Mouse (Mus musculus) liver, embryonic 16.5 days (tissue): ENCODE data around the gene Nkx2-3. TPM values are rescaled to one million over a fixed set of nuclear protein-coding genes. Genes with fewer than 3 reads are reported as not detected.

Experiments
- ATAC-seq: fragments of 200-750 bp; cut with Nextera tagmentation; 2 replicates; pipeline ENCODE4 v1.8.0; 2017; ENCODE audit warnings: low read depth, mild to moderate bottlenecking, moderate number of reproducible peaks, moderate library complexity
- H3K27ac ChIP-seq: fragments of 300-500 bp; sonication (generic); 2 replicates; pipeline ENCODE4 v1.5.1; 2014; ENCODE audit warnings: mild to moderate bottlenecking, low read length
- H3K27me3 ChIP-seq: fragments of 300-500 bp; sonication (generic); 2 replicates; pipeline ENCODE4 v1.6.1; 2014; ENCODE audit warnings: low read depth, low read length, mixed read lengths; ENCODE audit not compliant: control insufficient read depth, insufficient read depth
- H3K36me3 ChIP-seq: fragments of 300-500 bp; sonication (generic); 2 replicates; pipeline ENCODE4 v1.6.1; 2014; ENCODE audit warnings: mild to moderate bottlenecking; ENCODE audit not compliant: control insufficient read depth, insufficient read depth
- H3K4me1 ChIP-seq: fragments of 300-500 bp; sonication (generic); 2 replicates; pipeline ENCODE4 v1.6.1; 2014; ENCODE audit warnings: low read depth, low read length, mixed read lengths; ENCODE audit not compliant: control insufficient read depth
- H3K4me2 ChIP-seq: fragments of 300-500 bp; sonication (generic); 2 replicates; pipeline ENCODE4 v1.6.1; 2014; ENCODE audit warnings: low read depth, low read length, mixed read lengths
- H3K4me3 ChIP-seq: fragments of 300-500 bp; sonication (generic); 2 replicates; pipeline ENCODE4 v1.5.1; 2014; ENCODE audit warnings: low read depth, mild to moderate bottlenecking, low read length
- H3K9ac ChIP-seq: fragments of 300-500 bp; sonication (generic); 2 replicates; pipeline ENCODE4 v1.6.1; 2014; ENCODE audit warnings: low read depth, low read length
- H3K9me3 ChIP-seq: fragments of 300-500 bp; sonication (generic); replicated peaks from 2 replicates; pipeline ENCODE4 v1.6.1; 2016; ENCODE audit warnings: low read length; ENCODE audit not compliant: control insufficient read depth
- WGBS: fragments of 180-500 bp; shearing (Covaris S2); extraction: QIAGEN DNeasy Blood & Tissue Kit; methylation state at CpG from one replicate; pipeline ENCODE4 v1.1.7; 2014; ENCODE audit not compliant: insufficient replicate concordance; 5-methylcytosine and 5-hydroxymethylcytosine counted together
- polyA plus RNA-seq: library from polyadenylated mRNA; unstranded; fragments of >200 nt; fragmentation: Nextera tagmentation; extraction: Ambion mirVana; gene quantifications from 2 replicates; pipeline ENCODE4 v1.2.1, GENCODE M21; 2015

Gene Nkx2-3
- polyA plus RNA-seq, 1 experiment from 2014 or later, result 0.32 TPM

DNA sequence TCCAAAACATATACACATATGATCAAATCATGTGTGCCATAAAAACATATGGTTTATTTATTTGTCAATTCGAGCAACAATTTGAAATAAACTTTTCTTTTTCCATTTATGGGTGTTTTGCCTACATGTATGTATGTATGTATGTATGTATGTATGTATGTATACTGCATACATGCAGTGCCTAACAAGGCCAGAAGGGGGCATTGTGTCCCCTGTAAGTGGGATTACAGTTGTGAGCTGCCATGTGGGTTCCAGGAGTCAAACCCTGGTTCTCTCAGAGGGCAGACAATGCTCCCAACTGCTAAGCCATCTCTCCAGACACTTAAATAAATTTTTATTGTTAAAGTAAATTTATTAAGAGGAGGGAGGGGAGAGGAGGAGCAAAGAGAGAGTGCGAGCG, 15.2 kb downstream of the Nkx2-3 start:
- Histone ChIP-seq H3K4me3 (no peak overlapping the region), H3K9ac (no peak overlapping the region), H3K27me3 (peaks cover 17% of the 10 kb centered on the region), H3K36me3 (no peaks in the 10 kb centered on the region), H3K4me1 (no peaks in the 10 kb centered on the region), H3K27ac (no peak overlapping the region), H3K9me3 (no peaks in the 10 kb centered on the region), H3K4me2 (no peak overlapping the region)
- ATAC-seq, result no peak
- 67% methylated on average over 3 of the region's 3 CpGs for WGBS

GRCm38 (mm10) chr19:43629088-43629487, 17.0 kb downstream of the Nkx2-3 start:
- Histone ChIP-seq H3K4me3 (no peak overlapping the region), H3K4me1 (no peaks in the 10 kb centered on the region), H3K27ac (no peak overlapping the region), H3K9ac (no peak overlapping the region), H3K36me3 (no peaks in the 10 kb centered on the region), H3K27me3 (peaks cover 9% of the 10 kb centered on the region; the same call in 1 of the 2 replicates), H3K9me3 (no peaks in the 10 kb centered on the region), H3K4me2 (no peak overlapping the region)
- ATAC-seq, result no peak
- 41% methylated on average over 4 of the region's 4 CpGs for WGBS

GRCm38 (mm10) chr19:43630466-43631251, 18.5 kb downstream of the Nkx2-3 start:
- H3K36me3 ChIP-seq, result no peaks in the 10 kb centered on the region
- ATAC-seq, result peak; percentile 55; the same call in 1 of the 2 replicates

GRCm38 (mm10) chr19:43641833-43642232, 29.7 kb downstream of the Nkx2-3 start:
- H3K4me3 ChIP-seq, result no peak overlapping the region
- H3K27me3 ChIP-seq, result no peaks in the 10 kb centered on the region
- no peaks in the 10 kb centered on the region for H3K36me3 ChIP-seq
- no peaks in the 10 kb centered on the region for H3K4me1 ChIP-seq
- no peak for ATAC-seq
- H3K9me3 ChIP-seq, result no peaks in the 10 kb centered on the region
- no peak overlapping the region for H3K4me2 ChIP-seq
- H3K27ac ChIP-seq, result no peak overlapping the region
- 67% methylated on average over 11 of the region's 11 CpGs for WGBS
- H3K9ac ChIP-seq, result no peak overlapping the region

More at GRCm38 (mm10) chr19:43630466-43631251, 18.5 kb downstream of the Nkx2-3 start:
- Histone ChIP-seq H3K9me3 (no peaks in the 10 kb centered on the region), H3K4me2 (no peak overlapping the region), H3K4me1 (no peaks in the 10 kb centered on the region), H3K4me3 (no peak overlapping the region), H3K27me3 (peaks cover 6% of the 10 kb centered on the region; the same call in 1 of the 2 replicates), H3K9ac (no peak overlapping the region), H3K27ac (no peak overlapping the region)
- WGBS, result 21% methylated on average over 12 of the region's 12 CpGs

GRCm38 (mm10) chr19:43642843-43643242, 30.7 kb downstream of the Nkx2-3 start:
- WGBS, result 76% methylated on average over 9 of the region's 9 CpGs
- Histone ChIP-seq H3K4me2 (no peak overlapping the region), H3K27me3 (no peaks in the 10 kb centered on the region), H3K4me3 (no peak overlapping the region), H3K4me1 (no peaks in the 10 kb centered on the region), H3K36me3 (no peaks in the 10 kb centered on the region), H3K9ac (no peak overlapping the region), H3K9me3 (no peaks in the 10 kb centered on the region), H3K27ac (no peak overlapping the region)
- no peak for ATAC-seq

- H3K27me3 ChIP-seq, result no peaks in the 10 kb centered on the region
- no peak overlapping the region for H3K4me3 ChIP-seq
- no peak overlapping the region for H3K27ac ChIP-seq
- ATAC-seq, result no peak
- no peak overlapping the region for H3K9ac ChIP-seq
- 46% methylated on average over 9 of the region's 9 CpGs for WGBS
- H3K36me3 ChIP-seq, result no peaks in the 10 kb centered on the region
- H3K4me2 ChIP-seq, result no peak overlapping the region
- no peaks in the 10 kb centered on the region for H3K9me3 ChIP-seq
- no peaks in the 10 kb centered on the region for H3K4me1 ChIP-seq
Measured at GRCm38 (mm10) chr19:43645508-43645907, 33.4 kb downstream of the Nkx2-3 start.

DNA sequence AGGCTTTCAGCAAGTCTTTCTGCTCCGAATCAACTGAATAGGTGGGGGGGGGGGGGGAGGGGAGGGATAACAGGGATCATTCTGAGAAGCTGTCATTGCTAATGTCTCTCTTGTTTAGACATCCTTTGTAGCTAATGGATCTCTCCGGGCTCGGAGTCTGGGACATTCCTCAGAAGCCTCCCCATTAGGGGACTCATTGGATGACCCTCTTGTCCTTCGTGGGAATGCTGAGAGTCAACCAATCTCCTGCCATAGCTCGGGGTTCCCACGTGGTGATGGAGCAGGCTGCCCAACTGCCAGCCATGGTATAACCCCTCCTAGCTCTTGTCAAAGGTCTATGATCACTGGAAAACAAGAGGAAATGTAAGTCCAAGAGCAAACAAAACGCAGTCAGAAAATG, 34.7 kb downstream of the Nkx2-3 start:
- Histone ChIP-seq H3K4me2 (no peak overlapping the region), H3K27ac (no peak overlapping the region), H3K4me3 (no peak overlapping the region), H3K9me3 (no peaks in the 10 kb centered on the region), H3K36me3 (no peaks in the 10 kb centered on the region), H3K27me3 (no peaks in the 10 kb centered on the region), H3K4me1 (no peaks in the 10 kb centered on the region), H3K9ac (no peak overlapping the region)
- no peak for ATAC-seq
- 38% methylated on average over 7 of the region's 7 CpGs for WGBS

- Histone ChIP-seq H3K4me1 (no peaks in the 10 kb centered on the region), H3K36me3 (no peaks in the 10 kb centered on the region), H3K9ac (no peak overlapping the region), H3K4me2 (no peak overlapping the region), H3K27me3 (no peaks in the 10 kb centered on the region), H3K9me3 (no peaks in the 10 kb centered on the region), H3K27ac (no peak overlapping the region), H3K4me3 (no peak overlapping the region)
- no peak for ATAC-seq
- WGBS, result 56% methylated on average over 9 of the region's 9 CpGs
Measured at GRCm38 (mm10) chr19:43647261-43647660, 35.1 kb downstream of the Nkx2-3 start.

DNA sequence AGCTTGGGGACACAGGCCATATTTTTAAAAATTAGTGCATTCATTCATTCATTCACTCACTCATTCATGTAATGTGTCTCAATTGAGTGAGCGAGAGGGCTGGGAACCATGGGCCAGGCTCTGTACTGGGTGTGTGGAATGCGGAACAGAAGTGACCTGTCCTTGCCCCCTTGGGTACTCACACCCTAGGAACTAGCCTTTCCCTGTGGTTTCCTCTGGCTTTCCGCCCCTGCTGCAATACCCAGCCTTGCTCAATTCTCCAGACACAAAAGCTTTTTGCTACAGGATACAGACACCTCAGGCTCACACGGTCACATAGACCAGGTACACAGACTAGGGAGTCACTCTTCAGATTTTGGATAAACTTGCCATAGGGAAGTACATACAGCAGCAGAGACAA, 36.2 kb downstream of the Nkx2-3 start:
- no peak overlapping the region for H3K4me2 ChIP-seq
- ATAC-seq, result no peak
- no peaks in the 10 kb centered on the region for H3K4me1 ChIP-seq
- H3K9ac ChIP-seq, result no peak overlapping the region
- H3K27me3 ChIP-seq, result peaks cover 3% of the 10 kb centered on the region
- no peaks in the 10 kb centered on the region for H3K9me3 ChIP-seq
- no peak overlapping the region for H3K27ac ChIP-seq
- H3K4me3 ChIP-seq, result no peak overlapping the region
- 47% methylated on average over 4 of the region's 4 CpGs for WGBS
- no peaks in the 10 kb centered on the region for H3K36me3 ChIP-seq
